8 mouse cellular contexts compared by ENCODE assay signal in the genomic region with DNA sequence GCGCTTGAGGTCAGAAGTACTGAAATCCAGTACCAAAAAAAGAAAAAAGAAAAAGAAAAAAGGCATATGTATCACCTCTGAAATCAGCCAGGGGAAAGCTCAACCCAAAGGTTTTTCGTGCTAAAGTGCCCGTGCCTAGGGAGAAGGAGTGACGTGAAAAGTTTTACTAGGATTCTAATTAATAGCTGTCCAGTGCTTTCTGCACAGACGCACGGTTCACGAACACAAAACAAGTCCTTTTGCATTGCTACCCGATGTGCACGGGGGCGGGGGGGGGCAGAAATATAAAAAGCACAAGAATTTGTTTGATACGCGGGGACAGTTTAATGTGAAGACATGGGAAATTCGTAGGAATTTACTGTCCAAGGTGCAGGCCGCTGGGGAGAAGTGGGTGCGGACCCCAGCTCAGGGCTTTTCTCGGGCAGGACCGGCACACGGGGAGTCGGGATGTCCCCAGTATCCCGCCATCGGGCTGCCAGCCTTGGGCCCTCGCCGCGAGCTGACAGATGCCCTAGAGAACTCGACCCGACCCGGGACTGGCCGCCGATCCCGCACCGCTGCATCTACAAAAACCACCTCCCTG. TPM values are rescaled to one million over a fixed set of nuclear protein-coding genes. Genes with fewer than 3 reads are reported as not detected.
DNase-seq lines count a peak whose midpoint lies in the region; ATAC-seq and TF ChIP-seq lines count a peak whose summit lies in the region.

No protein-coding gene starts in this region.

- peak overlapping the region; percentile 77 for H3K4me3 ChIP-seq in lung, postnatal 0 days (ENCODE audit: low read depth, low read length)
- peak overlapping the region; percentile 72 for H3K4me3 ChIP-seq in embryonic facial prominence, embryonic 15.5 days (replicated peaks)
- peak overlapping the region; percentile 68 for H3K4me3 ChIP-seq in kidney, embryonic 14.5 days (ENCODE audit: low read length)
- H3K4me3 ChIP-seq in midbrain, postnatal 0 days (ENCODE audit: low read depth, low read length), result peak overlapping the region; percentile 80

- no peaks in the 10 kb centered on the region for H3K4me1 ChIP-seq in lung, postnatal 0 days (ENCODE audit: insufficient read depth, low read depth, low read length)
- 0 out of 2 replicates have a peak, but pooled peaks cover 7% of the 10 kb centered on the region for H3K4me1 ChIP-seq in embryonic facial prominence, embryonic 15.5 days
- peaks cover 6% of the 10 kb centered on the region; the same call in 1 of the 2 replicates for H3K4me1 ChIP-seq in kidney, embryonic 14.5 days (ENCODE audit: control insufficient read depth, insufficient read depth, low read length)
- 0 out of 2 replicates have a peak, but pooled peaks cover 6% of the 10 kb centered on the region for H3K4me1 ChIP-seq in midbrain, postnatal 0 days (ENCODE audit: insufficient read depth, low read length)

- no peaks in the 10 kb centered on the region for H3K9me3 ChIP-seq in lung, postnatal 0 days (ENCODE audit: low read length)
- no peaks in the 10 kb centered on the region for H3K9me3 ChIP-seq in embryonic facial prominence, embryonic 15.5 days (replicated peaks)
- no peaks in the 10 kb centered on the region; the same call in 1 of the 2 replicates for H3K9me3 ChIP-seq in kidney, embryonic 14.5 days (ENCODE audit: control insufficient read depth, low read length)
- no peaks in the 10 kb centered on the region for H3K9me3 ChIP-seq in midbrain, postnatal 0 days (ENCODE audit: low read length)

- H3K4me2 ChIP-seq in lung, postnatal 0 days (replicated peaks; ENCODE audit: low read depth, low read length), result peak overlapping the region; percentile 73
- peak overlapping the region; percentile 68 for H3K4me2 ChIP-seq in embryonic facial prominence, embryonic 15.5 days (replicated peaks)
- H3K4me2 ChIP-seq in kidney, embryonic 14.5 days (replicated peaks; ENCODE audit: low read depth, low read length), result peak overlapping the region; percentile 83
- H3K4me2 ChIP-seq in midbrain, postnatal 0 days (ENCODE audit: low read depth, low read length, poor library complexity, severe bottlenecking), result peak overlapping the region; percentile 85

- TF ChIP-seq CTCF in lung, postnatal 0 days (IDR thresholded peaks at IDR 0.05), result no peak
- no peak for TF ChIP-seq CTCF in midbrain, postnatal 0 days (IDR thresholded peaks at IDR 0.05)

- TF ChIP-seq EP300 in lung, postnatal 0 days (IDR thresholded peaks at IDR 0.05), result no peak

- peak overlapping the region; percentile 51; the same call in 1 of the 2 replicates for H3K27ac ChIP-seq in lung, postnatal 0 days (ENCODE audit: low read length)
- peak overlapping the region; percentile 25; the same call in 1 of the 2 replicates for H3K27ac ChIP-seq in embryonic facial prominence, embryonic 15.5 days (replicated peaks)
- no peak overlapping the region for H3K27ac ChIP-seq in kidney, embryonic 14.5 days (ENCODE audit: low read depth, low read length)
- H3K27ac ChIP-seq in midbrain, postnatal 0 days (ENCODE audit: low read depth, low read length), result peak overlapping the region; percentile 62

- ATAC-seq in lung, postnatal 0 days, result peak; percentile 48
- ATAC-seq in embryonic facial prominence, embryonic 15.5 days (ENCODE audit: insufficient number of reproducible peaks, low FRiP score, low TSS enrichment, low read depth), result 0 out of 2 replicates have a peak, but pooled peaks have one; percentile 54
- no peak; the same call in 1 of the 2 replicates for ATAC-seq in kidney, embryonic 14.5 days (ENCODE audit: low FRiP score, low TSS enrichment)
- ATAC-seq in midbrain, postnatal 0 days (ENCODE audit: low FRiP score), result peak; percentile 47; the same call in 1 of the 2 replicates

- no peaks in the 10 kb centered on the region for H3K36me3 ChIP-seq in lung, postnatal 0 days (ENCODE audit: insufficient read depth, low read length)
- H3K36me3 ChIP-seq in embryonic facial prominence, embryonic 15.5 days, result no peaks in the 10 kb centered on the region
- no peaks in the 10 kb centered on the region for H3K36me3 ChIP-seq in kidney, embryonic 14.5 days (ENCODE audit: control insufficient read depth, insufficient read depth, low read length)
- H3K36me3 ChIP-seq in midbrain, postnatal 0 days (ENCODE audit: insufficient read depth, low read length), result no peaks in the 10 kb centered on the region

- DNase-seq in lung, postnatal 0 days (ENCODE audit: low spot score), result peak; percentile 12
- DNase-seq in lung, postnatal 14 days, result no peak
- no peak for DNase-seq in midbrain, postnatal 0 days (ENCODE audit: low spot score)
- DNase-seq in adrenal gland, postnatal 14 days, result no peak
- no peak for DNase-seq in thymus, postnatal 36 days
- no peak for DNase-seq in adrenal gland, postnatal 10 days

- WGBS in lung, postnatal 0 days, result 2% methylated on average over 31 of the region's 31 CpGs
- under 1% methylated on average over 31 of the region's 31 CpGs for whole genome bisulfite sequencing in embryonic facial prominence, embryonic 15.5 days
- WGBS in kidney, embryonic 14.5 days, result 1% methylated on average over 31 of the region's 31 CpGs
- 1% methylated on average over 31 of the region's 31 CpGs for WGBS in midbrain, postnatal 0 days

- peak overlapping the region; percentile 73 for H3K9ac ChIP-seq in lung, postnatal 0 days (replicated peaks; ENCODE audit: low read depth)
- H3K9ac ChIP-seq in embryonic facial prominence, embryonic 15.5 days, result peak overlapping the region; percentile 71
- peak overlapping the region; percentile 80 for H3K9ac ChIP-seq in kidney, embryonic 14.5 days (ENCODE audit: low read depth, low read length)
- peak overlapping the region; percentile 83 for H3K9ac ChIP-seq in midbrain, postnatal 0 days (replicated peaks; ENCODE audit: low read length, poor library complexity, severe bottlenecking)

- no peaks in the 10 kb centered on the region for H3K27me3 ChIP-seq in lung, postnatal 0 days (replicated peaks; ENCODE audit: insufficient read depth, low read length)
- no peaks in the 10 kb centered on the region for H3K27me3 ChIP-seq in embryonic facial prominence, embryonic 15.5 days
- H3K27me3 ChIP-seq in kidney, embryonic 14.5 days (ENCODE audit: control insufficient read depth, insufficient read depth, low read length), result no peaks in the 10 kb centered on the region
- H3K27me3 ChIP-seq in midbrain, postnatal 0 days (ENCODE audit: insufficient read depth, low read length), result no peaks in the 10 kb centered on the region

RNA-seq across cellular contexts. Expression of a gene that starts 0.4 kb away (rescaled TPM):
- 1.7 and 1.8 TPM in 2 replicates for polyA plus RNA-seq in lung, postnatal 0 days (2015; fragmentation: Nextera tagmentation; extraction: Ambion mirVana)
- 4.5 and 5.5 TPM in 2 replicates for polyA plus RNA-seq in embryonic facial prominence, embryonic 15.5 days (2015; fragmentation: Nextera tagmentation; extraction: Ambion mirVana)
- polyA plus RNA-seq in kidney, embryonic 14.5 days (2014; fragmentation: Nextera tagmentation; extraction: Ambion mirVana), result 4.9 and 5.7 TPM in 2 replicates
- total RNA-seq in midbrain, postnatal 0 days (2014; rRNA removed), result 5.1 and 5.3 TPM in 2 replicates
- polyA plus RNA-seq in midbrain, postnatal 0 days (2015; fragmentation: Nextera tagmentation; extraction: Ambion mirVana), result 4.5 and 4.7 TPM in 2 replicates
- 2.9 and 3.2 TPM in 2 replicates for total RNA-seq in adrenal gland, postnatal 14 days (2021)
- 1 to 10 TPM; 3.2 to 4.4 TPM for total RNA-seq in adrenal gland, postnatal 10 days (2021)

RNA-seq across cellular contexts. Expression of a gene that starts 38.8 kb away (rescaled TPM):
- not detected in 2 replicates for polyA plus RNA-seq in lung, postnatal 0 days (2015; fragmentation: Nextera tagmentation; extraction: Ambion mirVana)
- polyA plus RNA-seq in embryonic facial prominence, embryonic 15.5 days (2015; fragmentation: Nextera tagmentation; extraction: Ambion mirVana), result not detected in 2 replicates
- polyA plus RNA-seq in kidney, embryonic 14.5 days (2014; fragmentation: Nextera tagmentation; extraction: Ambion mirVana), result not detected in 2 replicates
- not detected in 2 replicates for total RNA-seq in midbrain, postnatal 0 days (2014; rRNA removed)
- not detected in 2 replicates for polyA plus RNA-seq in midbrain, postnatal 0 days (2015; fragmentation: Nextera tagmentation; extraction: Ambion mirVana)
- total RNA-seq in adrenal gland, postnatal 14 days (2021), result not detected in 2 replicates
- total RNA-seq in adrenal gland, postnatal 10 days (2021), result not detected

RNA-seq across cellular contexts. Expression of a gene that starts 45.8 kb away (rescaled TPM):
- polyA plus RNA-seq in lung, postnatal 0 days (2015; fragmentation: Nextera tagmentation; extraction: Ambion mirVana), result 135 and 143 TPM in 2 replicates
- 187 and 201 TPM in 2 replicates for polyA plus RNA-seq in embryonic facial prominence, embryonic 15.5 days (2015; fragmentation: Nextera tagmentation; extraction: Ambion mirVana)
- 201 and 234 TPM in 2 replicates for polyA plus RNA-seq in kidney, embryonic 14.5 days (2014; fragmentation: Nextera tagmentation; extraction: Ambion mirVana)
- 124 and 163 TPM in 2 replicates for total RNA-seq in midbrain, postnatal 0 days (2014; rRNA removed)
- 161 and 176 TPM in 2 replicates for polyA plus RNA-seq in midbrain, postnatal 0 days (2015; fragmentation: Nextera tagmentation; extraction: Ambion mirVana)
- 90.9 and 98.1 TPM in 2 replicates for total RNA-seq in adrenal gland, postnatal 14 days (2021)
- total RNA-seq in adrenal gland, postnatal 10 days (2021), result 100 to 1,000 TPM in 1 of 2 experiments, 10 to 100 TPM in 1; 94.3 to 101 TPM

RNA-seq across cellular contexts. Expression of a gene that starts 55.3 kb away (rescaled TPM):
- 99.8 and 102 TPM in 2 replicates for polyA plus RNA-seq in lung, postnatal 0 days (2015; fragmentation: Nextera tagmentation; extraction: Ambion mirVana)
- 103 and 104 TPM in 2 replicates for polyA plus RNA-seq in embryonic facial prominence, embryonic 15.5 days (2015; fragmentation: Nextera tagmentation; extraction: Ambion mirVana)
- polyA plus RNA-seq in kidney, embryonic 14.5 days (2014; fragmentation: Nextera tagmentation; extraction: Ambion mirVana), result 117 and 137 TPM in 2 replicates
- total RNA-seq in midbrain, postnatal 0 days (2014; rRNA removed), result 66.7 and 79.0 TPM in 2 replicates
- polyA plus RNA-seq in midbrain, postnatal 0 days (2015; fragmentation: Nextera tagmentation; extraction: Ambion mirVana), result 108 and 109 TPM in 2 replicates
- 116 and 119 TPM in 2 replicates for total RNA-seq in adrenal gland, postnatal 14 days (2021)
- total RNA-seq in adrenal gland, postnatal 10 days (2021), result 100 to 1,000 TPM; 125 to 184 TPM
